Mouse (Mus musculus): Measurements from ENCODE around the gene Nt5dc3. TPM values are rescaled to one million over a fixed set of nuclear protein-coding genes. Genes with fewer than 3 reads are reported as not detected.

Nt5dc3 gene
- total RNA-seq, 2 experiments from 2014 or later: 83.9 to 93.6 TPM

DNA sequence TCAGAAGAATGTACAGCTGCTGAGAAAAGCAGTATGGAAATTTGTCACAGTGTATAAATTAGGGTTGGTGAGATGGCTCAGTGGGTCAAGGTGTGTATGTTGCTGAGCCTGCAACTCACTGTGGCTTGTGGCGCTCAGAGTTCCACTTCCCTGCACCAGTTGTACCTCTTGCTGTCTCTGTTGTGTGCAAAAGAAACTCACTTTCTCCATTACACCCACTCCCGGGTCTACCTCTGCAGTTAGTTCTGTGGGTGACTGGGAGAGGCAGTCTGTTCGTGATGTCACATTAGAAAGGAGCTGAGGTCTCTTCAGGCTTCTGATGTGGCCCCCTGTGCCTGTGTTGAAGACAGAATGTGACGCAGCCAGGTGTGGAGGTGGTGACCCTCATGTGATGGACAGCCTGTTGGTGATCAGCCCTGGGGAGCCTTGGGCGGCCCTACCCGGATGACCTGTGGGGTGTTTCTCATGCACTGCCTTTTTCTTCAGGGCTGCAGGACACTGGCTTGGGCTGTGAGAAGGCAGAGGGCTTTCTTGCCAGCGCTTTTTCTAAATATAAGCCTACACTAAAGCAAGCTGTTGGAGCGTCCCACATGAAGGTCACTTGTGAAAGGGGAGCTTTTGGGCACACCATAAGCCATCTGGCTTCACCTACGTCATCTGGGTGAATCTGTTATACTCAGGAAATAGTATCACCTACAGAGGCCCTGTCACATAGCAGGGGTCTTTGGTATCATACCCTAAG is 16.2 kb downstream of the Nt5dc3 start:
- Histone ChIP-seq H3K27ac (peak overlapping the region; percentile 66), H3K4me3 (no peak overlapping the region)
- TF ChIP-seq CTCF (IDR thresholded peaks at IDR 0.05): no peak
- intact Hi-C loops (cut with DNase I): no loop called here
- DNase-seq (ENCODE audit: extremely low spot score in 1 of 2, low spot score in 2 of 2): no peak

DNA sequence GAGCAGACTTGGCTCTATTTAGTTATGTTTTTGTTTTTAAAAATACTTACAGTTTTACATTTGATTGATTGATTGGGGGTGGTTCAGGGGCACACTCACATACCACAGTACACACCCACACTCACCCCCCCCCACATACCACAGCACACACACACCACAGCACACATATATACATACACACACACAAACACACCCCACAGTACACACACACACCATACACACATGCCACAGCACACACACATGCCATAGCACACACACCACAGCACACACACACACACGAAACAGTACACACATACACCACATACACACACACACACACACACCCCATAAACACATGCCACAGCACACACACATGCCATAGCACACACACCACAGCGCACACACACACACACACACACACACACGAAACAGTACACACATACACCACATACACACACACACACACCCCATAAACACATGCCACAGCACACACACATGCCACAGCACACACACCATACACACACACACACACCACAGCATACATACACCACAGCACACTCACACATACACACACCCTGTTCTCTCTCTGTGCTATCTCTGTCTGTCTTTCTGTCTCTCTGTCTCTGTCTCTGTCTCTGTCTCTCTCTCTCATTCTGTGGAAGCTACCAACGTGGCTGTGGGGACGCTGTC is 17.4 kb downstream of the Nt5dc3 start:
- H3K4me3 ChIP-seq: no peak overlapping the region
- DNase-seq (ENCODE audit: extremely low spot score in 1 of 2, low spot score in 2 of 2): no peak
- no peak for TF ChIP-seq CTCF (IDR thresholded peaks at IDR 0.05)
- intact Hi-C loops (cut with DNase I): no loop called here
- H3K27ac ChIP-seq: no peak overlapping the region

DNA sequence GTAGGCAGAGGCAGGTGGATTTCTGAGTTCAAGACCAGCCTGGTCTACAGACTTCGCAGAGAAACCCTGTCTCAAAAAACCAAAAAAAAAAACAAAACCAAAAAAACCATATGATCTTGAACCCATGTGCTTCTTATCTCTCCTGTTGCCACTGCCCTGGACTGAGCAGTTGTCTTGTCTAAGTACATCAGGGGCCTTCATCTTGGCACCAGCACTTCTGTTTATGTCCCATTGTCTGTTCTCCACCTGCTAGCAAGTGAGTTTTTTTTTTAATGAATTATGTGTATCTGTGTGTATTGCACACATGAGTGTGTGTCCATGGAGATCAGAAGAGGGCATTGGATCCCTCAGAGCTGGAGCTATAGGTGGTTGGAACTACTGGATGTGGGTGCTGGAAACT is 28.6 kb downstream of the Nt5dc3 start:
- intact Hi-C loops (cut with DNase I): no loop called here
- no peak overlapping the region for H3K27ac ChIP-seq
- no peak overlapping the region for H3K4me3 ChIP-seq
- TF ChIP-seq CTCF (IDR thresholded peaks at IDR 0.05): no peak
- DNase-seq (ENCODE audit: extremely low spot score in 1 of 2, low spot score in 2 of 2): no peak

DNA sequence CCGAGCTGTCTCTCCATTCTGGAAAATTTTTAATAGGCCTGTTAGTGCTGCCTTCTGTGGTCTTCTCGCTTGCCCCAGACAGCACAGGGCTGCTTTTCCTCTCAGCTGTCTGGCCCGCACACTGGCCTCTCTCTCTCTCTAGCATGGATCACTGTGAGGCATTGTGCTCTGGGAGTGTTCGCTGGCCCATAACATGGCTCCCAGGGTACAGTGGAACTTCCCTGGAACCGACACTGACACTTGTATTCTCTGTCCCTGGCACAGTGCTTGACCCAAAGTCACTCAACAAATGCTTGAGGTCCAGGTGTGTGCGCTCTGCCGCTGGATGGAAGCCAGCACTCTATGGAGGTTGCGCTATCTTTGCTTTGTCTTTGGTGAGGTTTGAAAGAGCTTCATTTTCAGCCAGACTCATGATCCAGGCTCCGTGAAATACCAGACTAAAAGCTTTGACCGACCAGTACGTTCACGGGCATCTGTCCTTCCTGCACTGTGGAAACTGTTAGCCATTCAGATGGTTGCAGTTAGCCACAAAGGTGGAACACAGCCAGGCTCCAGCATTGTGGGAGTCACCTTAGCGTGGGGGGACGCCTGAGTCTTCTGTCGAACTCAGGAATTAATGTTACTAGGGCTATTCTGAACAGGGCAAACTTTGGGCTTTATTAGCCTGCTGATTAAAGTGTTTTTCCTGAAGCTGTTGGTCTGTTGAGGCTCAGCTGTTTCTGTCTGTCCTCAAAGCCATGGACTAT is 29.4 kb downstream of the Nt5dc3 start:
- DNase-seq (ENCODE audit: extremely low spot score in 1 of 2, low spot score in 2 of 2): no peak
- no peak for TF ChIP-seq CTCF (IDR thresholded peaks at IDR 0.05)
- no peak overlapping the region for H3K4me3 ChIP-seq
- H3K27ac ChIP-seq: no peak overlapping the region
- intact Hi-C loops (cut with DNase I): no loop called here

GRCm38 (mm10) chr10:86810000-86810399 is 31.2 kb downstream of the Nt5dc3 start:
- no peak for TF ChIP-seq CTCF (IDR thresholded peaks at IDR 0.05)
- Histone ChIP-seq H3K27ac (peak overlapping the region; percentile 24; the same call in 1 of the 2 replicates), H3K4me3 (no peak overlapping the region)
- intact Hi-C loops (cut with DNase I): no loop called here
- DNase-seq (ENCODE audit: extremely low spot score in 1 of 2, low spot score in 2 of 2): no peak

DNA sequence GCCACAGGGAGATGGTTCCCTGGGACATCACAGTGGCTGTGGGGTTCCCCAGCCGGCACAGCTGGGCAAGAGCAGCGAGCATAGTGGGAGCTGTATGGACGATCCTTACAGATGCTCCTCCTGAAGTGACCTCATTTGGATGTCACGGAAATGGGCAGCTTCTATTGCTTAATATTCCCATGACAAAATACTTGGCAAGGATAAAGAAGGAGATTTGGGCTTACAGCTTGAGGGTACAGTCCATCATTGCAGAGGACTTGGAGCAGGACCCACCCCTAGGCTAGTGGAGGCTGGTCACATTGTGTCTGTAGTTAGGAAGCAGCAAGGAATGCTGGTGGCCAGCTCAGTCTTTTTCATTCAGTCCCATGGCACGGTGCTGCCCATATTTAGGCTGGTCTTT is 31.8 kb downstream of the Nt5dc3 start:
- no peak for TF ChIP-seq CTCF (IDR thresholded peaks at IDR 0.05)
- Histone ChIP-seq H3K27ac (no peak overlapping the region), H3K4me3 (no peak overlapping the region)
- intact Hi-C loops (cut with DNase I): no loop called here
- no peak for DNase-seq (ENCODE audit: extremely low spot score in 1 of 2, low spot score in 2 of 2)

- no peak for TF ChIP-seq CTCF (IDR thresholded peaks at IDR 0.05)
These were observed 35.7 kb downstream of the Nt5dc3 start for GRCm38 (mm10) chr10:86814292-86815131.

GRCm38 (mm10) chr10:86815133-86815532 is 36.3 kb downstream of the Nt5dc3 start:
- H3K4me3 ChIP-seq: no peak overlapping the region
- TF ChIP-seq CTCF (IDR thresholded peaks at IDR 0.05): no peak
- no peak overlapping the region for H3K27ac ChIP-seq
- intact Hi-C loops (cut with DNase I): no loop called here
- DNase-seq (ENCODE audit: extremely low spot score in 1 of 2, low spot score in 2 of 2): no peak

More at GRCm38 (mm10) chr10:86814292-86815131, 35.7 kb downstream of the Nt5dc3 start:
- intact Hi-C loops (cut with DNase I): no loop called here
- Histone ChIP-seq H3K4me3 (no peak overlapping the region), H3K27ac (no peak overlapping the region)
- no peak for DNase-seq (ENCODE audit: extremely low spot score in 1 of 2, low spot score in 2 of 2)

DNA sequence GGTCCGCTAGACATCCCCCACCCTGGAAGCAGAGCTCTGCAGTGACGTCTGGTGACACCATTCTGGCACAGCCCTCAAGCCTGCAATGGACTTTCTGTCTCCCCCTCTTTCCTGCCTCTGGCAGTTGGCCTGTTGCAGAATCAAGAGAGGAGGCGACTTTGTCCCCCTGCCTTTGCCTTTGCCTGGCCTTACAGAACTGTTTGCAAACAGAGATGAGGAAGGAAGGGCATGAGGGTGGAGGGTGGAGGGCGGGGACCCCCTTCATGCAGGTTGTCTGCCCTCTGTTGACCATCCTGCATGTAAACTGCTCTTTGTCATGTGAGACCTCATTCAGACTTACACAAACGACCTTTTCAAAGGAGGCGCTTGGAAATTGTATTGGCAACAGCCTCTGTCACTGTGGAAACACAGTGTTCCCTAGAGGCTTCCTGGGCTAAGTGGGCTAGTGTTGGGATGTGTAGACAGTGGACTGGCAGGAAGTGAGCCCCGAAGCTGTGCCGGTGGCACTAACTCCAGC is 40.9 kb downstream of the Nt5dc3 start:
- Histone ChIP-seq H3K4me3 (no peak overlapping the region), H3K27ac (peak overlapping the region; percentile 61)
- no peak for DNase-seq (ENCODE audit: extremely low spot score in 1 of 2, low spot score in 2 of 2)
- no peak; the same call in 1 of the 2 replicates for TF ChIP-seq CTCF (IDR thresholded peaks at IDR 0.05)
- intact Hi-C loops (cut with DNase I): loop anchor here (2.0 to 5.0 kb wide), 2 partner anchors 41 to 112 kb away; partner anchors contain the start of genes Hsp90b1, Nt5dc3 and Ttc41

DNA sequence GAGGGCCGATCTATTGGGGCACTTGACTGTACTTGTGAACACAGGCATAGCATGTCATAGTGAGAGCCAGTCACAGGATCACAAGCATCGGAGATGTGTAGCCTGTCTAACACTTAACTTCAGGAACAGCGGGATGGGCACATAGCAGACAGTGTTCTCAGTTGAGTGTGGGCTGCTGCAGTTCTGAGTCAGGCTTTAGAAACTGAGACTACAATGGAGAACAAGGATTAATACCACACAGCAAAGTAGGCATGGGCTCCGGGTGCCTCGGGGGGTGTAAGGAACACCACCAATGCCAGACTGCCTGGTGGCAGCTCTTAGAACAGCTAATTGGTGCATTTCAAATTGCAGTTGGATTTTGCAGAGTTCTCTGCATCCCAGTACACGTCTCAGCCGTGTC is 42.2 kb downstream of the Nt5dc3 start:
- TF ChIP-seq CTCF (IDR thresholded peaks at IDR 0.05): no peak
- DNase-seq (ENCODE audit: extremely low spot score in 1 of 2, low spot score in 2 of 2): no peak
- H3K27ac ChIP-seq: no peak overlapping the region
- intact Hi-C loops (cut with DNase I): loop anchor here (5.0 kb wide), 1 partner anchor 114 kb away; the partner anchor contains the start of genes Hsp90b1 and Ttc41
- H3K4me3 ChIP-seq: no peak overlapping the region

DNA sequence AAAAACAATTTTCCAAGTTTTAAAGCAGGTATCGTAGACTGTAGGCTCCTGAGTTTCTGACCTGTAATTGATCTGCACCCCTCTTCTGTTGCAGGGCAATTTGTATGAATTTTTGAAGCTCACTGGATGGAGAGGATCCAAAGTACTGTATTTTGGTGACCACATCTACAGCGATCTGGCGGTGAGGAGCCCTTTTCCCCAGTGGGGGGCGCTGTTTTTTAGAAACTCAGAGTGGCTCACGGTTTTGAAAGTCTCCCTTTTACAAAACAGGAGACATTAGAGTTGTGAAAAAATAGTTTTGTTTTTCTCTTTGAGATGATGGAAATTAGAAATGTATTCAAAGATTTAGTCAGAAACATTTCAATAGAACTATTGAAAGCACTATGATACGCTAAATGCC is 45.3 kb downstream of the Nt5dc3 start:
- TF ChIP-seq CTCF (IDR thresholded peaks at IDR 0.05): peak; percentile 37
- intact Hi-C loops (cut with DNase I): loop anchor here (5.0 kb wide), 1 partner anchor 117 kb away; the partner anchor contains the start of genes Hsp90b1 and Ttc41
- no peak overlapping the region for H3K4me3 ChIP-seq
- no peak for DNase-seq (ENCODE audit: extremely low spot score in 1 of 2, low spot score in 2 of 2)
- H3K27ac ChIP-seq: no peak overlapping the region

Data from left cerebral cortex, adult 2 months (tissue).